Mouse (Mus musculus): ENCODE measurements around the gene Nfu1. TPM values are rescaled to one million over a fixed set of nuclear protein-coding genes. Genes with fewer than 3 reads are reported as not detected.

Gene Nfu1
- polyA plus RNA-seq (2015; fragmentation: Nextera tagmentation; extraction: Ambion mirVana), result 91.9 and 99.1 TPM in 2 replicates

GRCm38 (mm10) chr6:87008887-87009286, at the start of gene Nfu1:
TSS of gene Nfu1 (plus strand) at chr6:87009236.
- H3K36me3 ChIP-seq (ENCODE audit: poor library complexity, severe bottlenecking), result peaks cover 8% of the 10 kb centered on the region
- H3K4me2 ChIP-seq, result peak within 1 kb of the TSS; percentile 69
- H3K9me3 ChIP-seq (replicated peaks), result no peaks in the 10 kb centered on the region
- no peaks in the 10 kb centered on the region for H3K27me3 ChIP-seq
- peak within 1 kb of the TSS; percentile 70 for H3K27ac ChIP-seq
- no peak for ATAC-seq
- H3K9ac ChIP-seq, result peak within 1 kb of the TSS; percentile 96
- 77% methylated on average over 6 of the region's 6 CpGs for WGBS
- H3K4me3 ChIP-seq, result peak within 1 kb of the TSS; percentile 78
- peaks cover 14% of the 10 kb centered on the region for H3K4me1 ChIP-seq

GRCm38 (mm10) chr6:86963987-86964685, 44.9 kb upstream of the Nfu1 start:
- no peak overlapping the region for H3K27ac ChIP-seq
- no peaks in the 10 kb centered on the region for H3K9me3 ChIP-seq (replicated peaks)
- H3K4me3 ChIP-seq, result no peak overlapping the region
- H3K9ac ChIP-seq, result no peak overlapping the region
- WGBS, result 99% methylated on average over 7 of the region's 7 CpGs
- H3K4me2 ChIP-seq, result no peak overlapping the region
- H3K36me3 ChIP-seq (ENCODE audit: poor library complexity, severe bottlenecking), result peaks cover 88% of the 10 kb centered on the region
- H3K27me3 ChIP-seq, result no peaks in the 10 kb centered on the region
- no peak for ATAC-seq
- no peaks in the 10 kb centered on the region for H3K4me1 ChIP-seq

- Histone ChIP-seq H3K4me2 (no peak overlapping the region), H3K9me3 (replicated peaks) (no peaks in the 10 kb centered on the region), H3K27ac (no peak overlapping the region), H3K27me3 (no peaks in the 10 kb centered on the region), H3K4me1 (no peaks in the 10 kb centered on the region), H3K36me3 (ENCODE audit: poor library complexity, severe bottlenecking) (peaks cover 81% of the 10 kb centered on the region), H3K4me3 (no peak overlapping the region), H3K9ac (no peak overlapping the region)
- no peak for ATAC-seq
- WGBS, result 91% methylated on average over 2 of the region's 2 CpGs
These were observed 41.9 kb upstream of the Nfu1 start for GRCm38 (mm10) chr6:86967166-86967565.

GRCm38 (mm10) chr6:86973956-86974355, 35.1 kb upstream of the Nfu1 start:
- WGBS, result 97% methylated on average over 4 of the region's 4 CpGs
- no peak for ATAC-seq
- H3K9ac ChIP-seq, result no peak overlapping the region
- H3K4me1 ChIP-seq, result no peaks in the 10 kb centered on the region
- no peak overlapping the region for H3K4me3 ChIP-seq
- H3K9me3 ChIP-seq (replicated peaks), result no peaks in the 10 kb centered on the region
- H3K27ac ChIP-seq, result no peak overlapping the region
- no peaks in the 10 kb centered on the region for H3K27me3 ChIP-seq
- H3K4me2 ChIP-seq, result no peak overlapping the region
- peaks cover 52% of the 10 kb centered on the region for H3K36me3 ChIP-seq (ENCODE audit: poor library complexity, severe bottlenecking)

- H3K4me1 ChIP-seq, result no peaks in the 10 kb centered on the region
- H3K4me3 ChIP-seq, result no peak overlapping the region
- no peaks in the 10 kb centered on the region for H3K9me3 ChIP-seq (replicated peaks)
- H3K4me2 ChIP-seq, result no peak overlapping the region
- no peaks in the 10 kb centered on the region for H3K27me3 ChIP-seq
- peaks cover 27% of the 10 kb centered on the region for H3K36me3 ChIP-seq (ENCODE audit: poor library complexity, severe bottlenecking)
- H3K27ac ChIP-seq, result no peak overlapping the region
- no peak for ATAC-seq
- no peak overlapping the region for H3K9ac ChIP-seq
- 92% methylated on average over 8 of the region's 8 CpGs for WGBS
These were observed 30.7 kb upstream of the Nfu1 start for GRCm38 (mm10) chr6:86978156-86978908.

- Histone ChIP-seq H3K27me3 (no peaks in the 10 kb centered on the region), H3K9me3 (replicated peaks) (no peaks in the 10 kb centered on the region), H3K9ac (no peak overlapping the region), H3K27ac (no peak overlapping the region), H3K4me3 (no peak overlapping the region), H3K4me2 (no peak overlapping the region), H3K4me1 (no peaks in the 10 kb centered on the region), H3K36me3 (ENCODE audit: poor library complexity, severe bottlenecking) (peaks cover 26% of the 10 kb centered on the region)
- ATAC-seq, result no peak
- WGBS, result 89% methylated on average over 6 of the region's 6 CpGs
These were observed 30.1 kb upstream of the Nfu1 start for GRCm38 (mm10) chr6:86978909-86979265.

GRCm38 (mm10) chr6:86981206-86981605, 27.8 kb upstream of the Nfu1 start:
- no peak overlapping the region for H3K9ac ChIP-seq
- ATAC-seq, result no peak
- 91% methylated on average over 2 of the region's 2 CpGs for WGBS
- no peaks in the 10 kb centered on the region for H3K9me3 ChIP-seq (replicated peaks)
- H3K4me1 ChIP-seq, result no peaks in the 10 kb centered on the region
- no peak overlapping the region for H3K27ac ChIP-seq
- H3K27me3 ChIP-seq, result no peaks in the 10 kb centered on the region
- no peak overlapping the region for H3K4me2 ChIP-seq
- peaks cover 24% of the 10 kb centered on the region for H3K36me3 ChIP-seq (ENCODE audit: poor library complexity, severe bottlenecking)
- no peak overlapping the region for H3K4me3 ChIP-seq

GRCm38 (mm10) chr6:86985314-86986106, 23.5 kb upstream of the Nfu1 start:
- no peak overlapping the region for H3K4me3 ChIP-seq
- no peak overlapping the region for H3K4me2 ChIP-seq
- ATAC-seq, result no peak
- no peak overlapping the region for H3K9ac ChIP-seq
- WGBS, result 88% methylated on average over 8 of the region's 8 CpGs
- no peak overlapping the region for H3K27ac ChIP-seq
- no peaks in the 10 kb centered on the region for H3K4me1 ChIP-seq
- H3K36me3 ChIP-seq (ENCODE audit: poor library complexity, severe bottlenecking), result peaks cover 19% of the 10 kb centered on the region
- H3K27me3 ChIP-seq, result no peaks in the 10 kb centered on the region
- H3K9me3 ChIP-seq (replicated peaks), result no peaks in the 10 kb centered on the region

GRCm38 (mm10) chr6:86989576-86989975, 19.5 kb upstream of the Nfu1 start:
- Histone ChIP-seq H3K27ac (no peak overlapping the region), H3K4me3 (no peak overlapping the region)
- 92% methylated on average over 6 of the region's 6 CpGs for WGBS

GRCm38 (mm10) chr6:86991041-86991440, 18.0 kb upstream of the Nfu1 start:
- Histone ChIP-seq H3K27ac (no peak overlapping the region), H3K4me3 (no peak overlapping the region), H3K36me3 (ENCODE audit: poor library complexity, severe bottlenecking) (peaks cover 24% of the 10 kb centered on the region), H3K9me3 (replicated peaks) (no peaks in the 10 kb centered on the region), H3K27me3 (no peaks in the 10 kb centered on the region), H3K4me1 (0 out of 2 replicates have a peak, but pooled peaks cover 3% of the 10 kb centered on the region), H3K4me2 (no peak overlapping the region), H3K9ac (no peak overlapping the region)
- ATAC-seq, result no peak
- 96% methylated on average over 3 of the region's 3 CpGs for WGBS

More at GRCm38 (mm10) chr6:86989576-86989975, 19.5 kb upstream of the Nfu1 start:
- peaks cover 20% of the 10 kb centered on the region for H3K36me3 ChIP-seq (ENCODE audit: poor library complexity, severe bottlenecking)
- H3K4me1 ChIP-seq, result 0 out of 2 replicates have a peak, but pooled peaks cover 3% of the 10 kb centered on the region
- H3K9ac ChIP-seq, result no peak overlapping the region
- H3K4me2 ChIP-seq, result no peak overlapping the region
- no peak for ATAC-seq
- H3K9me3 ChIP-seq (replicated peaks), result no peaks in the 10 kb centered on the region
- no peaks in the 10 kb centered on the region for H3K27me3 ChIP-seq

GRCm38 (mm10) chr6:86992349-86992748, 16.7 kb upstream of the Nfu1 start:
- H3K9me3 ChIP-seq (replicated peaks), result no peaks in the 10 kb centered on the region
- H3K4me2 ChIP-seq, result no peak overlapping the region
- H3K4me1 ChIP-seq, result 0 out of 2 replicates have a peak, but pooled peaks cover 3% of the 10 kb centered on the region
- H3K36me3 ChIP-seq (ENCODE audit: poor library complexity, severe bottlenecking), result peaks cover 27% of the 10 kb centered on the region
- ATAC-seq, result no peak
- H3K9ac ChIP-seq, result no peak overlapping the region
- no peak overlapping the region for H3K4me3 ChIP-seq
- 86% methylated on average over 8 of the region's 8 CpGs for WGBS
- H3K27ac ChIP-seq, result no peak overlapping the region
- no peaks in the 10 kb centered on the region for H3K27me3 ChIP-seq

- 93% methylated on average over 4 of the region's 4 CpGs for WGBS
- Histone ChIP-seq H3K4me1 (0 out of 2 replicates have a peak, but pooled peaks cover 3% of the 10 kb centered on the region), H3K4me3 (no peak overlapping the region), H3K9ac (no peak overlapping the region), H3K27ac (no peak overlapping the region), H3K4me2 (no peak overlapping the region), H3K9me3 (replicated peaks) (no peaks in the 10 kb centered on the region), H3K27me3 (no peaks in the 10 kb centered on the region), H3K36me3 (ENCODE audit: poor library complexity, severe bottlenecking) (peaks cover 37% of the 10 kb centered on the region)
- no peak for ATAC-seq
These were observed 14.8 kb upstream of the Nfu1 start for GRCm38 (mm10) chr6:86994254-86994653.
